Mouse (Mus musculus) bone marrow, adult 2 months (tissue): Measurements from ENCODE around the gene BC030870. TPM values are rescaled to one million over a fixed set of nuclear protein-coding genes. Genes with fewer than 3 reads are reported as not detected.

Experiments used
- H3K27ac ChIP-seq: fragments of 200-500 bp; 2 replicates; pipeline ENCODE4 v1.5.1; 2012; ENCODE audit warnings: low read depth, mild to moderate bottlenecking, control low read depth, inconsistent platforms, low read length; ENCODE audit not compliant: control insufficient read depth, poor library complexity, insufficient read depth
- H3K4me1 ChIP-seq: fragments of 200-500 bp; 2 replicates; pipeline ENCODE4 v1.6.1; 2011; ENCODE audit warnings: low read length; ENCODE audit not compliant: control insufficient read depth, insufficient read depth
- H3K4me3 ChIP-seq: fragments of 200-500 bp; replicated peaks from 2 replicates; pipeline ENCODE3; 2011; ENCODE audit warnings: mild to moderate bottlenecking, low read depth, low read length, control low read depth; ENCODE audit not compliant: control insufficient read depth
- CTCF ChIP-seq: fragments of 200-500 bp; IDR thresholded peaks from 2 replicates; pipeline ENCODE4 v1.5.1; 2011; ENCODE audit warnings: low read length, control low read depth; ENCODE audit not compliant: control insufficient read depth, insufficient read depth
- POLR2A ChIP-seq: fragments of 200-500 bp; IDR thresholded peaks from 2 replicates; pipeline ENCODE4 v1.6.1; 2011; ENCODE audit warnings: low read depth, mild to moderate bottlenecking, control low read depth, low read length, borderline replicate concordance; ENCODE audit not compliant: control insufficient read depth
- WGBS: fragments of 180-500 bp; shearing (Covaris S2); methylation state at CpG from one replicate; pipeline ENCODE4 v1.1.7; 2018; 5-methylcytosine and 5-hydroxymethylcytosine counted together
- polyA plus RNA-seq: library from polyadenylated mRNA; stranded (reverse); fragments of >200 nt; gene quantifications from 2 replicates; pipeline ENCODE4 v1.2.4, GENCODE M21; 2011; ENCODE audit warnings: low replicate concordance; ENCODE audit not compliant: missing spikeins, insufficient read depth, insufficient read length

Gene BC030870
- polyA plus RNA-seq, 1 experiment, result not detected

DNA sequence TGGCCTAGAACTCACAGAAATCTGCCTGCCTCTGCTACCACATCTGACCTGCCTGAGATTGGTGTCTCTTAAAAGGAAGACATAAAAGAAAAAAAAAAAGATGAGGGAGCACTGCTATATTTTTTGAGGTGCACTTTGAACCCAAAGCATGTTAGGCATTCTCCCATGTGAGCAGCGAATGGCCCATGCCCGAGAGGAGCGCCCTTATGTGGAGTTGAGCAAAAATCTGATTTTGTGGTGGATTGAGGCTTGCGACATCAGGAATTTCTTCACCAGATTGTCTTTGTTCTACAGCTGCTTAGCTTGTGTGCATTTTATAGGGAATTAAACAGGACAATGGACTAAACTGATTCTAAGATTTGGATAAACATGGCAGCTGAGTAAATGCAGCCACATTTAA lies 82.2 kb downstream of the BC030870 start:
- H3K4me1 ChIP-seq, result no peaks in the 10 kb centered on the region
- TF ChIP-seq CTCF (no peak), POLR2A (no peak)
- WGBS, result 81% methylated on average over 4 of the region's 4 CpGs
- no peak overlapping the region for H3K27ac ChIP-seq
- H3K4me3 ChIP-seq, result no peak overlapping the region

DNA sequence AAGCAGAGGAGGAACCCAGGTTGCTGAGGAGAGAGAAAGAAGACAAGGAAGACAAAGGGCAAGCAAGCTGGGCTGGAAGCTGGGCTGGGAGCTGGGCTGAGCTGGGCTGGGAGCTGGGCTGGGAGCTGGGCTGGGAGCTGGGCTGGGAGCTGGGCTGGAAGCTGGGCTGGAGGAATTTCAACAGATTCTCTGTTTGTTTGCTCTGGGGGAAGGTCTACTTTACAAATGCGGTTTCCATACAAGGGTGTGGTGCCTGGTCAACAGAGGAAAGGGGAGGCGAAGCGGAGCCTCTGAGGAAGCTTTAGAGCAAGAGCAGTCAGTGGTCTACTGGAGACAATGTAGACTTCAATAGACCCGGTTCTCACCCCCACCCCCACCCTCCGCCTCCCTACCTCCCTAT lies 82.8 kb downstream of the BC030870 start:
- WGBS, result 63% methylated on average over 5 of the region's 5 CpGs
- H3K4me3 ChIP-seq, result no peak overlapping the region
- TF ChIP-seq CTCF (no peak), POLR2A (no peak)
- no peaks in the 10 kb centered on the region for H3K4me1 ChIP-seq
- H3K27ac ChIP-seq, result no peak overlapping the region

DNA sequence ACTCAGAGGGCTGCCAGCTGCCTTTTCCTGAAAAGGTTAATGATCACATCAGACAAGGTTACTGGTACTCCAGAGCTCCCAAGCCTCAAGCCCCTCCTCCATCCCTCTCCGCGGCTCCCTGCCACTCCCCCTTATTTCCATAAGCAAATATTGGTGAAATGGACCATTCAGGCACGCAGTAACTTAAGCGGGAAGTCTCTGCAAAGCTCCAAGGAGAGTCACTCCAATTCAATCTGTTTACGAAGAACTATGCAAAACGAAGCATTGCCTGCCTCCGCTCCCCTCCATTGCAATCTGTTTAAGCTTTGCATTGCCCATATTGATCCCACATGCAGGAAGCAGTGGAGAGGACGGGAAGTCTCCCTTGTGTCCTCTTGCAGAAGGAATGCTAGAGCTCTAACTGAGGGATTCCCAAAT lies 92.2 kb downstream of the BC030870 start, which contains the start of gene Apela:
TSS of gene Apela (minus strand) at position 220 of the 417 bp plus-strand sequence.
- no peaks in the 10 kb centered on the region for H3K4me1 ChIP-seq
- H3K27ac ChIP-seq, result no peak within 1 kb of the TSS
- no peak within 1 kb of the TSS for H3K4me3 ChIP-seq
- TF ChIP-seq POLR2A (no peak), CTCF (no peak)
- 7% methylated on average over 8 of the region's 8 CpGs for WGBS

Other genes with a start within 250 kb of the BC030870 start
- 3.8 and 27.7 TPM in 2 replicates for gene Tmem192, start 182.4 kb downstream of the BC030870 start, polyA plus RNA-seq
- not detected in 2 replicates for gene Trim75, start 141.7 kb downstream of the BC030870 start, polyA plus RNA-seq
- not detected in 2 replicates for gene Trim61, start 111.0 kb downstream of the BC030870 start, polyA plus RNA-seq
- gene Trim60, start 111.0 kb downstream of the BC030870 start, polyA plus RNA-seq, result not detected in 2 replicates
- 13.4 TPM in 1 of 2 replicates, not detected in the other for gene Apela, start 92.2 kb downstream of the BC030870 start, polyA plus RNA-seq
- gene Gm10663, start 54.5 kb downstream of the BC030870 start, polyA plus RNA-seq, result not detected in 2 replicates